ENCODE assay signal across 8 mouse cellular contexts in genomic region chr2:11706746-11707065, GRCm38 (mm10). TPM values are rescaled to one million over a fixed set of nuclear protein-coding genes. Genes with fewer than 3 reads are reported as not detected.
A peak's percentile ranks its signal among the peaks of the same experiment; 100 is the strongest.
DNase-seq lines count a peak whose midpoint lies in the region; ATAC-seq lines count a peak whose summit lies in the region.

No protein-coding gene starts in this region.

- H3K9me3 ChIP-seq in forebrain, embryonic 16.5 days (ENCODE audit: control insufficient read depth, low read length), result no peaks in the 10 kb centered on the region
- no peaks in the 10 kb centered on the region for H3K9me3 ChIP-seq in liver, embryonic 11.5 days (ENCODE audit: control insufficient read depth, low read length)

- intact Hi-C loops in gastrocnemius, postnatal 14 days (cut with DNase I; ENCODE audit: low total_unique reads), result no loop called here

- peaks cover 18% of the 10 kb centered on the region for H3K4me1 ChIP-seq in forebrain, embryonic 16.5 days (replicated peaks; ENCODE audit: control insufficient read depth, insufficient read depth, low read length)
- H3K4me1 ChIP-seq in liver, embryonic 11.5 days (replicated peaks; ENCODE audit: control insufficient read depth, insufficient read depth, low read length), result peaks cover 5% of the 10 kb centered on the region

- H3K36me3 ChIP-seq in forebrain, embryonic 16.5 days (ENCODE audit: control insufficient read depth, insufficient read depth), result no peaks in the 10 kb centered on the region
- H3K36me3 ChIP-seq in liver, embryonic 11.5 days (ENCODE audit: control insufficient read depth, insufficient read depth, low read length), result no peaks in the 10 kb centered on the region

- H3K4me2 ChIP-seq in forebrain, embryonic 16.5 days (ENCODE audit: low read length), result peak overlapping the region; percentile 99
- peak overlapping the region; percentile 97 for H3K4me2 ChIP-seq in liver, embryonic 11.5 days

- no peak for ATAC-seq in forebrain, embryonic 16.5 days
- no peak for ATAC-seq in liver, embryonic 11.5 days (replicated peaks; ENCODE audit: low FRiP score)

- no peak overlapping the region for H3K9ac ChIP-seq in forebrain, embryonic 16.5 days (replicated peaks; ENCODE audit: low read depth, low read length)
- no peak overlapping the region for H3K9ac ChIP-seq in liver, embryonic 11.5 days (ENCODE audit: low read depth, low read length)

- peak overlapping the region; percentile 62; the same call in 1 of the 2 replicates for H3K4me3 ChIP-seq in forebrain, embryonic 16.5 days (replicated peaks; ENCODE audit: low read length)
- H3K4me3 ChIP-seq in liver, embryonic 11.5 days (ENCODE audit: low read depth, low read length), result peak overlapping the region; percentile 71; the same call in 1 of the 2 replicates

- H3K27ac ChIP-seq in forebrain, embryonic 16.5 days (ENCODE audit: low read length), result no peak overlapping the region
- no peak overlapping the region for H3K27ac ChIP-seq in liver, embryonic 11.5 days (ENCODE audit: low read depth, low read length)

- DNase-seq in kidney, adult 9 months, result peak; percentile 37
- DNase-seq in kidney, postnatal 10 days, result no peak
- peak; percentile 38 for DNase-seq in adrenal gland, adult 8-10 months
- DNase-seq in liver, embryonic 11.5 days (ENCODE audit: low spot score), result no peak
- DNase-seq in telencephalon, adult 2 months (ENCODE audit: low read depth, low spot score), result peak; percentile 34
- no peak for DNase-seq in cerebellum, postnatal 14 days
- no peak for DNase-seq in gastrocnemius, postnatal 14 days

- 33% methylated on average over 6 of the region's 6 CpGs for WGBS in forebrain, embryonic 16.5 days
- WGBS in liver, embryonic 11.5 days, result 47% methylated on average over 6 of the region's 6 CpGs

- peaks cover 13% of the 10 kb centered on the region; the same call in 1 of the 2 replicates for H3K27me3 ChIP-seq in forebrain, embryonic 16.5 days (replicated peaks; ENCODE audit: control insufficient read depth, insufficient read depth, low read length)
- H3K27me3 ChIP-seq in liver, embryonic 11.5 days (replicated peaks; ENCODE audit: control insufficient read depth, insufficient read depth, low read length), result peaks cover 6% of the 10 kb centered on the region; the same call in 1 of the 2 replicates

RNA-seq across cellular contexts. Expression of gene Il15ra, which starts 1.6 kb away (rescaled TPM):
- total RNA-seq in adrenal gland, adult 8-10 months (2022), result 10 to 100 TPM; 15.4 to 21.9 (median 19.2) TPM
- polyA plus RNA-seq in forebrain, embryonic 16.5 days (2015; fragmentation: Nextera tagmentation; extraction: Ambion mirVana), result 0.39 and 0.80 TPM in 2 replicates
- polyA plus RNA-seq in liver, embryonic 11.5 days (2014; fragmentation: Nextera tagmentation; extraction: Ambion mirVana), result 1.6 and 2.1 TPM in 2 replicates
- 10 to 100 TPM; 10.6 to 22.8 TPM for total RNA-seq in gastrocnemius, postnatal 14 days (2021)

Comparison
In these comparisons a context has a peak if more than half of its experiments do, and no peak if none do; other contexts are left out.
1. DNase-seq: peak in kidney, adult 9 months (single experiment), adrenal gland, adult 8-10 months (single experiment) and telencephalon, adult 2 months (single experiment); none in kidney, postnatal 10 days (single experiment), liver, embryonic 11.5 days (single experiment), cerebellum, postnatal 14 days (0 of 2) and gastrocnemius, postnatal 14 days (single experiment).